Mouse (Mus musculus): ENCODE measurements at regions not wholly inside any gene's neighbourhood (a gene's known extent, or its start where the extent isn't known, plus 50 kb on each side); places are given as distances from the start of the nearest gene placed in this dataset.

GRCm38 (mm10) chr4:100726496-100726895 lies 50.0 kb upstream of the Cachd1 start:
- intact Hi-C loops (cut with DNase I), result no loop called here
- DNase-seq (ENCODE audit: low spot score), result no peak
